Mouse (Mus musculus) heart, embryonic 13.5 days (tissue): ENCODE measurements around the gene Tcf3. TPM values are rescaled to one million over a fixed set of nuclear protein-coding genes. Genes with fewer than 3 reads are reported as not detected.

ENCODE experiments used
- ATAC-seq: fragments of 200-750 bp; cut with Nextera tagmentation; 2 replicates; pipeline ENCODE4 v1.8.0; 2017; ENCODE audit warnings: moderate TSS enrichment; ENCODE audit not compliant: insufficient number of reproducible peaks, low FRiP score, low TSS enrichment; ENCODE audit errors: extremely low read depth
- H3K27ac ChIP-seq: fragments of 300-500 bp; sonication (generic); replicated peaks from 2 replicates; pipeline ENCODE4 v1.5.1; 2015; ENCODE audit warnings: moderate library complexity, mild to moderate bottlenecking, inconsistent platforms
- H3K27me3 ChIP-seq: fragments of 300-500 bp; sonication (generic); replicated peaks from 2 replicates; pipeline ENCODE4 v1.6.1; 2015; ENCODE audit warnings: mild to moderate bottlenecking, inconsistent platforms
- H3K36me3 ChIP-seq: fragments of 300-500 bp; sonication (generic); 2 replicates; pipeline ENCODE4 v1.6.1; 2015; ENCODE audit warnings: mild to moderate bottlenecking, inconsistent platforms
- H3K4me1 ChIP-seq: fragments of 300-500 bp; sonication (generic); 2 replicates; pipeline ENCODE4 v1.6.1; 2015; ENCODE audit warnings: inconsistent platforms
- H3K4me2 ChIP-seq: fragments of 300-500 bp; sonication (generic); 2 replicates; pipeline ENCODE4 v1.6.1; 2015; ENCODE audit warnings: inconsistent platforms, mild to moderate bottlenecking, moderate library complexity
- H3K4me3 ChIP-seq: fragments of 300-500 bp; sonication (generic); 2 replicates; pipeline ENCODE4 v1.5.1; 2015; ENCODE audit warnings: moderate library complexity, mild to moderate bottlenecking, inconsistent platforms
- H3K9ac ChIP-seq: fragments of 300-500 bp; sonication (generic); 2 replicates; pipeline ENCODE4 v1.6.1; 2015; ENCODE audit warnings: inconsistent platforms, mild to moderate bottlenecking, moderate library complexity
- H3K9me3 ChIP-seq: fragments of 300-500 bp; sonication (generic); 2 replicates; pipeline ENCODE4 v1.6.1; 2016; ENCODE audit warnings: inconsistent platforms
- whole genome bisulfite sequencing: fragments of 180-500 bp; shearing (Covaris S2); methylation state at CpG from one replicate; pipeline ENCODE4 v1.1.7; 2015; ENCODE audit warnings: mixed read lengths; 5-methylcytosine and 5-hydroxymethylcytosine counted together
- polyA plus RNA-seq: library from polyadenylated mRNA; unstranded; fragments of >200 nt; fragmentation: Nextera tagmentation; extraction: Ambion mirVana; gene quantifications from 2 replicates; pipeline ENCODE4 v1.2.1, GENCODE M21; 2015

Gene Tcf3
- polyA plus RNA-seq, 1 experiment from 2014 or later, result 57.6 TPM

DNA sequence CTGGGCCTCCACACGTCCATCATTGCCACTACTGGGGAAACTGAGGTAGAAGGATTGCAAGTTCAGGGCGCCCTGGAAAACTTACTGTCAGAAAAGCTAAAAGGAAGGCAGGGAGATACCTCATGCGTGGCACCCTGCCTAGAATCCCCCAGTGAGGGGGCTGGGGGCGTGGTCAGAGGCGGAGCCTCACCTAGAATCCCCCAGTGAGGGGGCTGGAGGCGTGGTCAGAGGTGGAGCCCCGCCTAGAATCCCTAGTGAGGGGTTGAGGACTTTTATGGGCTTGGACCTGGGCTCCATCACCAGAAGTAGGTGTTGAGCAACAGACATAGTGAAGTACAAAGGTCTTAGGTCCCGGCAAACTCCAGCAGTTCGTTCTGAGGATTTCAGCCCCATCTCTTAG is 2.8 kb upstream of the Tcf3 start:
- H3K4me3 ChIP-seq, result peak overlapping the region; percentile 6; the same call in 1 of the 2 replicates
- peak overlapping the region; percentile 52; the same call in 1 of the 2 replicates for H3K9ac ChIP-seq
- H3K9me3 ChIP-seq, result no peaks in the 10 kb centered on the region
- no peak for ATAC-seq
- H3K36me3 ChIP-seq, result no peaks in the 10 kb centered on the region
- 9% methylated on average over 9 of the region's 9 CpGs for WGBS
- H3K4me1 ChIP-seq, result peaks cover 36% of the 10 kb centered on the region
- peak overlapping the region; percentile 43 for H3K4me2 ChIP-seq
- peaks cover 9% of the 10 kb centered on the region for H3K27me3 ChIP-seq
- peak overlapping the region; percentile 45 for H3K27ac ChIP-seq

DNA sequence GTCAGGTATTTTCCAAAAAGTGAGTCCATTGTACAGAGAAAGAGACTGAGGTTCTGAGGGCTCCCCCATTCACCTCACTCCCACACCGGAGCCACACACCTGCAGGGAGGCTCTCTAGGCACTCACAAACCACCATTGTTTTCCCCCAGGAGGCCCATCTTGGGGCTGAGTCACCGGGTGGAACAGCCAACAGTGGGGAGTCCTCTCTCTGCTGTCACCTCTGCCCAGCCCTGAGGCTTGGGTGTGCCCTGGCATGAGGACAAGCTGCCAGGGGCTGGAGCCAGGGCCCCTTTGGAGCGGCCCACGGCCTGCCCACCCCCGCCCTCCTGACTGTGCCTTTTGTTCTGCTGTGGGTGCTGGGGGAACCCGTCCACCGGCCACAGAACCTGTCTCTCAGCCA is 2.3 kb upstream of the Tcf3 start:
- no peaks in the 10 kb centered on the region for H3K9me3 ChIP-seq
- WGBS, result 46% methylated on average over 7 of the region's 7 CpGs

DNA sequence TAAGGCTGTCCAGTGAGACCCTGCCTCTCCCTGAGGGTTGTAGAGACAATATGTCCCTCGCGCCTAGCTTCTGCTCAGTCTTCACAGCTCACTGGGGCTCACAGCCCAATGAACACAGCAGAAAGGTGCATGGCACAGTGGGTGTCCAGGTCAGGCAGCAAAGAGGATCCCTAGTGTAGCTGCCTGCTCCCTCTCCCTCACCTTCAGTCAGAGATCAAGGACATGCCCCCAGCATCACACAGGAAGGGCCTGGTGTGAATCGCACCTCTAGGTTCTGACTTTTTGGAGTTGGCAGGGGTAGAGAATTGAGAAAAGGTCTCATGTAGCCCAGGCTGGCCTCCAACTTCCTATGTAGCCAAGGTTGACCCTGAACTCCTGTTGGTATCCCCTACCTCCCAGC is 1.4 kb upstream of the Tcf3 start:
- H3K4me1 ChIP-seq, result peaks cover 49% of the 10 kb centered on the region
- H3K4me3 ChIP-seq, result no peak overlapping the region
- H3K9ac ChIP-seq, result no peak overlapping the region
- peaks cover 14% of the 10 kb centered on the region for H3K36me3 ChIP-seq
- peaks cover 9% of the 10 kb centered on the region for H3K27me3 ChIP-seq
- H3K4me2 ChIP-seq, result peak overlapping the region; percentile 92
- H3K27ac ChIP-seq, result no peak overlapping the region
- ATAC-seq, result no peak
- H3K9me3 ChIP-seq, result no peaks in the 10 kb centered on the region
- WGBS, result 71% methylated on average over 3 of the region's 3 CpGs

More for the DNA sequence above, 2.3 kb upstream of the Tcf3 start:
- peak overlapping the region; percentile 45 for H3K27ac ChIP-seq
- no peak for ATAC-seq
- H3K9ac ChIP-seq, result peak overlapping the region; percentile 52
- H3K4me3 ChIP-seq, result 0 out of 2 replicates have a peak overlapping the region, but pooled peaks have one; percentile 6
- peaks cover 5% of the 10 kb centered on the region for H3K36me3 ChIP-seq
- H3K4me2 ChIP-seq, result peak overlapping the region; percentile 43
- peaks cover 41% of the 10 kb centered on the region for H3K4me1 ChIP-seq
- peaks cover 9% of the 10 kb centered on the region for H3K27me3 ChIP-seq

DNA sequence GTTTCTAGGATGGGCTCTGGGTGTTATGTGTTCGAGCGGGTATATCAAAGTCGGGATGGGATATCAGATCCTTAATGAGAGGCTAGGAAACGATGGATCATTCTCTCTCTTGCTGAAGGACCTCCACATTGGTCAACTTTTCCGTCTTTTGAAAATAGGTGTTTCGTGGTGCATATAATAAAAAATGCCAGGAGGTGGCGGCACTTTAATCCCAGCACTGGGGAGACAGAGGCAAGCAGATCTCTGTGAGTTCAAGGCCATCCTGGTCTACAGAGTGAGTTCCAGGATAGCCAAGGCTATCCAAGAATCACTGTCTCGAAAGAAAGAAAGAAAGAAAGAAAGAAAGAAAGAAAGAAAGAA is 766 bp upstream of the Tcf3 start:
- H3K4me3 ChIP-seq, result peak overlapping the region; percentile 99
- H3K9ac ChIP-seq, result peak overlapping the region; percentile 55; the same call in 1 of the 2 replicates
- peaks cover 20% of the 10 kb centered on the region for H3K36me3 ChIP-seq
- peaks cover 49% of the 10 kb centered on the region for H3K4me1 ChIP-seq
- 9% methylated on average over 8 of the region's 8 CpGs for WGBS
- peaks cover 9% of the 10 kb centered on the region for H3K27me3 ChIP-seq
- H3K9me3 ChIP-seq, result no peaks in the 10 kb centered on the region
- ATAC-seq, result no peak
- H3K27ac ChIP-seq, result 0 out of 2 replicates have a peak overlapping the region, but pooled peaks have one; percentile 25
- H3K4me2 ChIP-seq, result peak overlapping the region; percentile 92

DNA sequence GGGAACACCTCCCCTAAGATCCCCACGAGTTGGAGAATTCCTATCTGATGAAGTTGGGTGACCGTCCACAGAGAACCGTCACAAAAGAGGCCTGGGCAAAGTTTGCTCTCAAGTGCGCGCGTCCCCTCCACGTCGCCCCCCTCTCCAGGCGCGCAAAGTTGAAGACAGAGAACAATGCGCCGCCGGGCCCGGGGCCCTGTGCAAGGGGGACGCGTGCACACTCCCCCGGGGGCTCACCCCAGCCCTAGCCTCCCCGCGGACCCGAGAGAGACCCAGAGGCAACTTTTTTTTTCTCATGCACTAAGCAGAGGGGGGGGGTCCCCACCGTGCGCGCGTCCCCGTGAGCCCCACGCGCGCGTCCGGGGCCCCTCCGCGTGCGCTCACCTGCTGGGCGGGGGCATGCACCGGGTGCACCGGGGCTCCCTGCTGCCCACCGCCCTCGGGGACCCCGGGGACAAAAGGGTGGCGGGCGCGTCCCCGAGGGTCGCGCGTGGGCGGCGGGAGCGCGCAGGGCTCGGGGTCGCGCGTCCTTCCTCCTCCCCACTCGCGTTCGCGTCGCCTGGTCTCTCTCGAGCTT is 423 bp downstream of the Tcf3 start:
- Histone ChIP-seq H3K27me3 (peaks cover 2% of the 10 kb centered on the region), H3K36me3 (peaks cover 32% of the 10 kb centered on the region), H3K9ac (peak overlapping the region; percentile 100), H3K27ac (peak overlapping the region; percentile 92), H3K9me3 (no peaks in the 10 kb centered on the region), H3K4me2 (peak overlapping the region; percentile 92), H3K4me3 (peak overlapping the region; percentile 99), H3K4me1 (peaks cover 49% of the 10 kb centered on the region)
- WGBS, result under 1% methylated on average over 53 of the region's 60 CpGs
- ATAC-seq, result peak; percentile 6; the same call in 1 of the 2 replicates

DNA sequence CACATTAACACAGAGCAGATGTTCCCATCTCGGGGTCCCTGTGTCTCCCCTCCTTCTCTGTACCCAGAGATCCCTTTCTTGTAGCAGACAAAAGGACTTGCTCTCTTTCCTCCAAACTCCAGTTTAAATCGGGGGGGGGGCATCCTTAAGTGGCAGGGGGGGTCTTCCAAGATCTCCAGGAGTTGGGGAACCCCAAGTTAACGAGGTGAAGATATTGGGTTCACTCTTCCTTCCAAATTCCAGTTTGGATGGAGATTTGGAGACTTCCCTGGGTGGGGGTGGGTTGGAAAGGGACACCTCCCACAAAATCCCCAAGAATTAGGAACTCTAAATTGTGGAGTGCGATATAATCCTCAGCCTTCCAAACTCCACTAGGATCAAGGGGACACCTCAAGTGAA is 1.1 kb downstream of the Tcf3 start:
- Histone ChIP-seq H3K9ac (peak overlapping the region; percentile 100), H3K4me2 (peak overlapping the region; percentile 92), H3K4me1 (peaks cover 49% of the 10 kb centered on the region), H3K27me3 (no peaks in the 10 kb centered on the region; the same call in 1 of the 2 replicates), H3K4me3 (peak overlapping the region; percentile 99), H3K36me3 (peaks cover 39% of the 10 kb centered on the region), H3K27ac (peak overlapping the region; percentile 92), H3K9me3 (no peaks in the 10 kb centered on the region)
- under 1% methylated on average over 4 of the region's 4 CpGs for WGBS
- no peak for ATAC-seq

DNA sequence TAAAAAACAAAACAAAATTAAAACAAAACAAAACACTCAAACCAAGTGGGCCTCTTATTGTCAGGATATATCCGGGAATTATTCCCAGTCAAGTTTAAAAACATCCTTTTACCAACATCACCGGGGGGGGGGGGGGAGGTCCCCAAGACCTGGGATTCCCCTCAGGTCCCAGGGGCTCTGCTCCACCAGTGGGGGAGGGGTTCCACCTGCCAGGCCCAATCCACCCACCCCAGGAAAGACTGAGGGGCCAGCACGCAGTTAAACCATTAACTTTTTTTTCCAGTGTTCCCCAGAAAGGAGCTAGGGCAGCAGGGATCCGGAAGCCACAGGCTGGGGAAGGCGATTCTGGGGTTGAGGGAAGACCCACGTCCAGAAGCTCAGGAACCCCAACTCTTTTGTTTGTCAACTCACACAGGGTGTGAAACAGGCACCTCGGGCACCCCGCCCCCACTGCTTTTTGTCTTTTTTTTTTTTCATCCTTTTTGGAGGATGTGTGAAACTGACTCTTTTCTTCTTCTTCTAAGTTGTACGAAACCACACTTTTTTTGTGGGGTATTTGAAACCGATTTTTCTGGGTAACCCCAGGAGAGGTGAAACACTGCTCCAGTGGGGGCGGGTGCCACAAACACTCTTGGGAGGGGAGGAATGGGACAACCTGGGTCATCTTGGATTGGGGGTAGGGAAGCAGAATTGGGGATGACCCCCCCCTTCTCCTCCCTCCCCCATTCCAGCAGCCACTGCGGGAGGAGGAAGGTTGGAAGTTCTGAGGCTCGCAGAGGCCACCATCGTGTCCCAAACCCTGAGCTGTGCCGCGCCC is 1.7 kb downstream of the Tcf3 start:
- peaks cover 49% of the 10 kb centered on the region for H3K4me1 ChIP-seq
- no peak for ATAC-seq
- peaks cover 45% of the 10 kb centered on the region for H3K36me3 ChIP-seq

DNA sequence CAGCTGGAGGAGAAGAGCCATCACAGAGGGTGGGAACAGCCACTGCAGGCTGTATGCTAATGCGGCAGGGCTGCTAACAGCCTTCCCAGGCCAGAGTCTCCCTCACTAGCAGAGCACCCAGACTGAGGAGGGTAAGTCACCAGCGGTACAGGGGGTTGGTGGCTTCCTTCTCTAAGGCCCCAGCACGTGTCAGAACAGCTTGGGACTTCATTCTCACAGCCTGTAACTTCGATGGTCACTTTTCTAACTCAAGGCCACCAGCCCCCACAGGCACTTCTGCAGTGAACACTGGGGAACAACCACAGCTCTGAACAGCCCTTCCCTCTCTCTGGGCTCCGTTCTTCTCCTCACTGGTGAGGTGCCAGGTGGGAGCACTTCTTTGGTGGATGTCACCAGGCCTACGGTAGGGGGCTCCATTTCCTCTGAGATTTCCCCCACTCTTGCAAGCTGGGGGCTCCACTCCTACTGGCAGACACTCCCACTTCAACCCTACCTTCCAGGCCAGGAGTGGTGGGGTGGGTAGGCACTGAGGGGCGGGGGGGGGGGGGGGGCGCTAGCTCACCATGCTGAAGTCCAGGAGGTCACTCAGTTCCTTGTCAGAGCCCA is 3.0 kb downstream of the Tcf3 start:
- Histone ChIP-seq H3K9ac (peak overlapping the region; percentile 100), H3K9me3 (0 out of 2 replicates have a peak, but pooled peaks cover under 1% of the 10 kb centered on the region), H3K4me1 (peaks cover 36% of the 10 kb centered on the region), H3K36me3 (peaks cover 58% of the 10 kb centered on the region), H3K4me2 (no peak overlapping the region), H3K27me3 (no peaks in the 10 kb centered on the region), H3K27ac (no peak overlapping the region), H3K4me3 (no peak overlapping the region)
- 67% methylated on average over 8 of the region's 8 CpGs for WGBS
- ATAC-seq, result no peak

More for the DNA sequence above, 1.7 kb downstream of the Tcf3 start:
- Histone ChIP-seq H3K9me3 (no peaks in the 10 kb centered on the region), H3K27ac (peak overlapping the region; percentile 92), H3K4me2 (peak overlapping the region; percentile 92), H3K27me3 (no peaks in the 10 kb centered on the region; the same call in 1 of the 2 replicates), H3K9ac (peak overlapping the region; percentile 100), H3K4me3 (peak overlapping the region; percentile 99)
- 29% methylated on average over 16 of the region's 16 CpGs for WGBS

DNA sequence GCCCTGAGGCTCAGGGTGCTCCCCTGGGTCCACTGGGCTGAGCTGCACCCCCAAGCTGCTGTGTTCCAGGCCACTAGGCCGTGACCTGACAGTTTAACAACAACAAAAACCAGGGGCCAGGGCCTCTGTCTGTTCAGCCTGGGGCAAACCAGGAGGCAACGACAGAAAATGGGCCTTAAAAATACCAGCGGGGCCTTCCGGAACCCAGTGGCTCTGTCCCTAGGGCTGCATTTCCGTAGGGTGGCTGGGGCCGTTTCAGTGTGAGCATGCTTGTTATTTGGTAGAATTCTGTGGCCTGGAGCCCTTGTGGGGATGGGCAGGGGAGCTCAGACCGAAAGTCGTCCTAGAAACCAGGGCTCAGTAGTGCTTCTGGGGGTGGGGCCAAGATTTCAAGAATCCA is 3.6 kb downstream of the Tcf3 start:
- Histone ChIP-seq H3K4me2 (no peak overlapping the region), H3K27me3 (no peaks in the 10 kb centered on the region), H3K9ac (no peak overlapping the region), H3K9me3 (0 out of 2 replicates have a peak, but pooled peaks cover 5% of the 10 kb centered on the region), H3K4me1 (peaks cover 33% of the 10 kb centered on the region), H3K27ac (no peak overlapping the region), H3K4me3 (no peak overlapping the region), H3K36me3 (peaks cover 64% of the 10 kb centered on the region)
- ATAC-seq, result no peak
- 86% methylated on average over 8 of the region's 8 CpGs for WGBS

DNA sequence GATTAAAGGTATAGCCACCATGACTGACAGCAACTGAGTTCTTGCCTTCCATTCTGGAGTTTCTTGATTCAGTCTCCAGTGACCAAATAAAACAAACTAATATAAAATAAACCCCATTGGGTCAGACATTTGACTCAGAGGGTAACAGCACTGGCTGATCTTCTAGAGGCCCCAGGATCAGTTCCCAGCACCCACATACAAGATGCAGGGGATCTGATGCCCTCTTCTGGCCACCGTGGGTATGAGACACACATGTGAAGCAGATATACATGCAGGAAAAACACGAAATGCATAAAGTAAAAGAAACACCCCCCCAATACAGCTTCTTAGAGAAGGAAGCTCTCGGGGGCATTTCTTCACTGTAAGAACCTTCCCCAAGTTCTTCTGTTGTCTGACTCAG is 8.4 kb downstream of the Tcf3 start:
- Histone ChIP-seq H3K9ac (no peak overlapping the region), H3K27me3 (no peaks in the 10 kb centered on the region), H3K4me1 (peaks cover 38% of the 10 kb centered on the region), H3K4me2 (no peak overlapping the region), H3K36me3 (peaks cover 95% of the 10 kb centered on the region), H3K9me3 (0 out of 2 replicates have a peak, but pooled peaks cover 5% of the 10 kb centered on the region), H3K27ac (no peak overlapping the region), H3K4me3 (no peak overlapping the region)
- ATAC-seq, result no peak
- WGBS, result 92% methylated on average over 3 of the region's 3 CpGs

DNA sequence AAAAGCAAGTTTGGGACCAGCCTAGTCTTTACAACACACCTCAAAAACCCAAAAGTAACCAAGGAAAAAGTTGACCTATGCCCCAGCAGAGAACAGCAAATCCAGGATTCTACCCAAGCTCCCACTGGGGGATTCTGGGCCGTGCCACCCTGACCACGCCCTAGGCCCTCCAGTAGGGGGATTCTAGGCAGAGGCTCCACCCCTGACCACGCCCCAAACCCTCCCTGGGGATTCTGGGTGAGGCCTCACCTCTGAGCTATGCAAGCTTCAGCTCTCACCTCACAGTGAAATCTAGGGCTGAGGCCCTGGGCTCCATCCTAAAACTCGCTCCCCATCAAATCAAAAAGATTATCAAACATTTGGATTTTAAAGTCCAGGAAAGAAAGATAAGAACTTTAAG is 9.9 kb downstream of the Tcf3 start:
- no peak for ATAC-seq
- H3K36me3 ChIP-seq, result peaks cover 95% of the 10 kb centered on the region
- H3K4me3 ChIP-seq, result no peak overlapping the region
- H3K27me3 ChIP-seq, result no peaks in the 10 kb centered on the region
- no peak overlapping the region for H3K27ac ChIP-seq
- WGBS, result 47% methylated on average over 4 of the region's 4 CpGs
- H3K9ac ChIP-seq, result 0 out of 2 replicates have a peak overlapping the region, but pooled peaks have one; percentile 21
- peaks cover 52% of the 10 kb centered on the region for H3K4me1 ChIP-seq
- no peak overlapping the region for H3K4me2 ChIP-seq
- 0 out of 2 replicates have a peak, but pooled peaks cover 5% of the 10 kb centered on the region for H3K9me3 ChIP-seq
